Mouse (Mus musculus) ovary, adult 18-20 months (tissue): ENCODE measurements around the gene Slc16a5.

ENCODE experiments used
- DNase-seq: peaks from one replicate; pipeline ENCODE4 v3.0.0; 2022; ENCODE audit warnings: low spot score, mixed read lengths

Slc16a5 gene

DNA sequence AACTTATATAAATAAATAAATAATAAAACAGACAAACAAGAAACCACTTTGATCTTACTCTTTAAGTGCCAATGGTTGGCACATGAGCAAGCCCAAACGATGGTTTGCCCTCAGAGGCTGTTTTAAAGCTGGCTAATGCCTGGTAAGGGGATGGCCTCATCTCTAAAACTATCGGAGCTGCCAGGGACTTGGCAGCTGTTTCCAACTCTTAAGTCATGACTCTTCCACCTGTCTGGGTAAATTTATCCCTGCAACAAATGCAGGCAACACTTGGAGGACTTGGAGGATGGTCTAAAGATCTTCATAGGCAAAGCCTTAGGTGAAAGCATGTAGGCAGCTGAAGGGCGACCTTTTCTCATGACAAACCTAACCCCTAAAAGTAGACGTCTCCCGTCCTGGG is 54.7 kb downstream of the Slc16a5 start:
- DNase-seq = no peak

DNA sequence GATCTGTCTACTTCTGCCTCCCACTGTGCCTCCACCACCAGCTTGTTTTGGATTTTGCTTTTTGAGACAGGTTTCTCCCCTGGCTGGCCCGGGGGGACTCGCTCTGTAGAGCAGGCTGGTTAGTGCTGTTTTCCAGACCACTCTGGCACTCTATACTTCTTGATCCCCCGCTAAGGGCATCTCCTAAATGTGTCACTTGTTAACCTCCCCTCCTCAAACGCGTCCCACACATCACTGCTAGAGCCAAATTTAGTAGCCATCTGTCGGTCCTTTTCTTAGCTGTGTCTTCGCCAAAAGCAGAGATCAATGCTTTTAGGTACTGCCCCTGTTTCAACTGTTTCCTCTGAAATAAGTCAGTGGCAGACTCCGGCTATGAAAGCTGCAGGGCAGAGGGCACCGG is 56.4 kb downstream of the Slc16a5 start:
- no peak for DNase-seq

DNA sequence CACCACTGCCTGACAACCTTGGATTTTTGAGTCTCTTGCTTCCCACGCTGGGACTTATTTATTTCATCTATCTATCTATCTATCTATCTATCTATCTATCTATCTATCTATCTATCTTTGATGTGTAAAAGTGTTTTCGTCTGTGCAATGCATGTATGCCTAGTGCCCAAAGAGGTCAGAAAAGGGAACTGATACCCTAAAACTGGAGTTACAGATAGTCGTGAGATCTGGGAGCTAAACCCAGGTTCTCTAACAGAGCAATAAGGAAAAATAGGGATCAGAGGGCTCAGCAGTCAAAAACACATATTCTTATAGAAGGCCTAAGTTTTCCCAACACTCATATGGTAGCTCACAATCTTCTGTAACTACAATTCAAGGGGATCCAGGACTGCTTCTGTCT is 57.3 kb downstream of the Slc16a5 start:
- DNase-seq = no peak

DNA sequence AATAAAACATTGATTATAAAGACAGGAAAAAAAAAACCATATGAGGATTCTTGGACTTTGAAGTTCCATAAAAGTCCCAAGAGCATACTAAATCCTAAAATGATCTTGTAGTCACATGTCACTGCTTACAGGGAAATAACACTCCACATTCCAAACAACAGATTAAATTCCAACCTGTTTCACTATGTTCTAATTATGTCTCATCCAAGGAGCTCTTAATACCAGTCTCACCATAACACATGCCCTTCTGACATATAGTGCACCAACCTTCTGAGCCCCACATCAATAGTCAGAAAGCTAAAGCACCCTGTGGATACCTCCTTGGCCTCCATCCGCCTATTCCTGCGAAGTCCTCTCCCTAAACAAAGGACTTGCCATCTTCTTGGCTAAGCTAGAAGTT is 57.9 kb downstream of the Slc16a5 start:
- DNase-seq = no peak

DNA sequence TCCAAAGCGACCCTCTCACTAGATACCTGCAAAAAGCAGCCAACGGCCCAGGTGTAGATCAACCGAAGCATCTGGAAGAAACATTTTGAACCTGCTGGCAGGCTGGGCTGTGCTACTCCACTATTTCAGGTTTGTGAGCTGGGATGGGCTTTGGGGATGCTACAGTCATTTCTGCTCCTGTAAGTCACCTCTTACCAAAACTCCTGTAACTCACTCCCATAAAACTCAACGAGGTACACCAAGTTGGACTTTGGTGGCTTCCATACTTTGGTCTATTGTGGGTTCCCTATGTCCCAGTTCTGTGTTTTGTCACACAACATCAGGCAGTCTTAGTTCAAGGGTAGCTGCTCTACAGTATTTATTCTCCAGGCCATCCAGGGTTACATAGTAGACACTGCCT is 58.8 kb downstream of the Slc16a5 start:
- no peak for DNase-seq

DNA sequence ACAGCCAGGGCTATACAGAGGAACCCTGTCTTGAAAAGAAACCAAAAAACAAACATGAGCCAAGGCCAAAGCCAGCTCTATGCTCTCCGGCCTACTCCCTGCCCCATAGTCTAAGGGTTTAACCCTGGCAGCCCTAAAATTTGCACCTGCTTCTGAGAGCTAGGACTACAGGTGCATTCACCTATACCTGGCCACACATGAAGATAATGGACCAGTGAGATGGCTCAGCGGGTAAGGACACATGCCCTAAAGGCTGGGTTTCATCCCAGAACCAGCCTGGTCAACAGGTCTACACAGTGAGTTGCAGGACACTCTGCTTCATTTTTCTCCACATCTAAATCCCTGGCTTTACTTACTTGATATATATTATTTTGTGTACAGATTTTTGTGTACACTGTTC is 60.0 kb downstream of the Slc16a5 start:
- DNase-seq = no peak

DNA sequence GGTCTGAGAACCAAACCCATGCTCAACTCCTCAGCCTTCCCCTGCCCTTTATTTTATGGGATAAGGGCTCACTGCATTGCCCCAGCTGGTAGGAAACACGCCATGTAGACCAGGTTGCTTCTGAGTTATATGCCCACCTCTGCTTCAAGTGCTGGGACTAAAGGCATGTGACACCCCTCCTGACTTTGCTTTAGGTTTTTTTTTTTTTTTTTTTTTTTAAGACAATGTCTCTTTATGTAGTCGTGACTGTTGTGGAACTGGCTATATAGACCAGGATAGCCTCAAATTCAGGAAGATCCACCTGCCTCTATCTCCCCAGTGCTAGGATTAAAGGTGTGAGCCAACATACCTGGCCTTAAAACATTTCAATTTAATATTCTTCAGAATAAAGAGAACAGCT is 60.4 kb downstream of the Slc16a5 start:
- no peak for DNase-seq
